Mouse (Mus musculus) lung, adult 2 months (tissue): Measurements from ENCODE around the gene Polr3g.
"Not testable (repeated sequence)": the region's sequence is repeated elsewhere in the genome, so short reads cannot be mapped to it uniquely, and the experiment has no call there.

Experiments used
- CTCF ChIP-seq: fragments of 200-500 bp; IDR thresholded peaks from 2 replicates; pipeline ENCODE4 v1.5.1; 2011; ENCODE audit warnings: mild to moderate bottlenecking, low read length, control low read depth; ENCODE audit not compliant: insufficient read depth
- POLR2A ChIP-seq: fragments of 200-500 bp; IDR thresholded peaks from 2 replicates; pipeline ENCODE4 v1.6.1; 2011; ENCODE audit warnings: low read depth, mild to moderate bottlenecking, control low read depth, low read length, borderline replicate concordance; ENCODE audit errors: extremely low read depth

DNA sequence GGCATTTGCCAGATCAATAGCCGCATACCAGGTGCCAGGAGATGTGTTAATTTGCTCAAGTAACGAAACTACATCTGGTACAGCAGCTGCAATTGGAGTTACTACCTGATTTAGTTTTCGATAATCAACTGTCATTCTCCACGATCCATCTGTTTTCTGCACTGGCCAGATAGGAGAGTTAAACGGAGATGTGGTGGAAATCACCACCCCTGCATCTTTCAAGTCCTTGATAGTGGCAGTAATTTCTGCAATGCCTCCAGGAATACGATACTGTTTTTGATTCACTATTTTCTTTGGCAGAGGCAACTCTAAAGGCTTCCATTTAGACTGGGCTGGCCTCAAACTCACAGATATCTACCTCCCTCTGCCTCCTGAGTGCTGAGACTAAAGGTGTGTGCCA, 60.4 kb downstream of the Polr3g start:
- not testable (repeated sequence) for TF ChIP-seq CTCF, POLR2A
